Mouse (Mus musculus): ENCODE data around the gene Ptges2.

DNA sequence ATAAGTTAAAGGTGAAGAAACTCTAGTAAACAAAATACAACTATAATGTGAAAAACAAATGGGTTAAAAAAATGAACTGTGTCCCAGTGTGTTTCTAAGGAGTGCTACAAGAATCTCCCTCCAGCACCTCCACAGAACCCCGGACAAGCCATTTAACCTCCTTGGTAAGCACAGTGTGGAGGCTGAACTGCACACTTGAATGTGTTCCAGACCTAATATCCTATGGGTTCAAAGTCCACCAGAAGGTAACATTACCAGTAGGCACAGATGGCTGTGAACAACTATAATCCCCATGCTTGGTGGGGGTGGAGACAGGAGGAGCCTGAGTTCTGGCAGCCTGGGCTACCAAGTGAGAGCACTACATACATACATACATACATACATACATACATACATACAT, 44.9 kb downstream of the Ptges2 start:
- TF ChIP-seq POLR2A (IDR thresholded peaks at IDR 0.05; ENCODE audit: low read depth, low read length) = no peak
- TF ChIP-seq CTCF (IDR thresholded peaks at IDR 0.05; ENCODE audit: extremely low read depth, insufficient read depth, insufficient read length, insufficient replicate concordance) = no peak
